Mouse (Mus musculus): Measurements from ENCODE around the gene Palm. TPM values are rescaled to one million over a fixed set of nuclear protein-coding genes. Genes with fewer than 3 reads are reported as not detected.
A peak's percentile ranks its signal among the peaks of the same experiment; 100 is the strongest.

Palm gene
- total RNA-seq, 4 experiments from 2014 or later, result 72.7 to 123 (median 96.1) TPM

- no peak for DNase-seq
Observed at GRCm38 (mm10) chr10:79800508-79800907, 7.1 kb downstream of the Palm start.

- DNase-seq, result no peak
Observed at GRCm38 (mm10) chr10:79801837-79802236, 8.5 kb downstream of the Palm start.

- DNase-seq, result peak; percentile 89
Observed at GRCm38 (mm10) chr10:79802331-79802971, 9.1 kb downstream of the Palm start.

GRCm38 (mm10) chr10:79803716-79804323, 10.4 kb downstream of the Palm start:
- DNase-seq, result no peak

GRCm38 (mm10) chr10:79805636-79806035, 12.3 kb downstream of the Palm start:
- peak; percentile 55 for DNase-seq

- no peak for DNase-seq
Observed at GRCm38 (mm10) chr10:79806331-79806730, 13.0 kb downstream of the Palm start.

- no peak for DNase-seq
Observed at GRCm38 (mm10) chr10:79806972-79807371, 13.6 kb downstream of the Palm start.

GRCm38 (mm10) chr10:79807826-79808225, 14.5 kb downstream of the Palm start:
- DNase-seq, result no peak

- DNase-seq, result no peak
Observed at GRCm38 (mm10) chr10:79808728-79809127, 15.4 kb downstream of the Palm start.

GRCm38 (mm10) chr10:79811736-79812637, 18.6 kb downstream of the Palm start:
- peak; percentile 71 for DNase-seq

- DNase-seq, result no peak
Observed at GRCm38 (mm10) chr10:79814271-79814842, 21.0 kb downstream of the Palm start.

GRCm38 (mm10) chr10:79815671-79816494, 22.5 kb downstream of the Palm start:
- DNase-seq, result no peak

GRCm38 (mm10) chr10:79817111-79817510, 23.7 kb downstream of the Palm start:
- no peak for DNase-seq

GRCm38 (mm10) chr10:79818225-79818624, 24.9 kb downstream of the Palm start:
- DNase-seq, result no peak

- no peak for DNase-seq
Observed at GRCm38 (mm10) chr10:79819606-79820005, 26.2 kb downstream of the Palm start.

- DNase-seq, result no peak
Observed at GRCm38 (mm10) chr10:79820277-79820676, 26.9 kb downstream of the Palm start.

- DNase-seq, result no peak
Observed at GRCm38 (mm10) chr10:79820782-79821181, 27.4 kb downstream of the Palm start, which contains the start of gene Misp. Misp (plus strand) TSS chr10:79820989.

GRCm38 (mm10) chr10:79821731-79822130, 28.4 kb downstream of the Palm start:
- DNase-seq, result no peak

GRCm38 (mm10) chr10:79822372-79822771, 29.0 kb downstream of the Palm start:
- no peak for DNase-seq

GRCm38 (mm10) chr10:79823011-79823410, 29.6 kb downstream of the Palm start:
- DNase-seq, result no peak

GRCm38 (mm10) chr10:79824413-79824812, 31.0 kb downstream of the Palm start:
- no peak for DNase-seq

- no peak for DNase-seq
Observed at GRCm38 (mm10) chr10:79831583-79831982, 38.2 kb downstream of the Palm start.

Measured in adrenal gland, adult 8-10 months (tissue).